Mouse (Mus musculus) kidney, adult 8-10 months (tissue): Measurements from ENCODE around the gene Nhej1.
A peak's percentile ranks its signal among the peaks of the same experiment; 100 is the strongest.

Experiments used
- DNase-seq, 2 experiments: peaks; one replicate each; pipeline ENCODE4 v3.0.0; 2022

The Nhej1 gene

DNA sequence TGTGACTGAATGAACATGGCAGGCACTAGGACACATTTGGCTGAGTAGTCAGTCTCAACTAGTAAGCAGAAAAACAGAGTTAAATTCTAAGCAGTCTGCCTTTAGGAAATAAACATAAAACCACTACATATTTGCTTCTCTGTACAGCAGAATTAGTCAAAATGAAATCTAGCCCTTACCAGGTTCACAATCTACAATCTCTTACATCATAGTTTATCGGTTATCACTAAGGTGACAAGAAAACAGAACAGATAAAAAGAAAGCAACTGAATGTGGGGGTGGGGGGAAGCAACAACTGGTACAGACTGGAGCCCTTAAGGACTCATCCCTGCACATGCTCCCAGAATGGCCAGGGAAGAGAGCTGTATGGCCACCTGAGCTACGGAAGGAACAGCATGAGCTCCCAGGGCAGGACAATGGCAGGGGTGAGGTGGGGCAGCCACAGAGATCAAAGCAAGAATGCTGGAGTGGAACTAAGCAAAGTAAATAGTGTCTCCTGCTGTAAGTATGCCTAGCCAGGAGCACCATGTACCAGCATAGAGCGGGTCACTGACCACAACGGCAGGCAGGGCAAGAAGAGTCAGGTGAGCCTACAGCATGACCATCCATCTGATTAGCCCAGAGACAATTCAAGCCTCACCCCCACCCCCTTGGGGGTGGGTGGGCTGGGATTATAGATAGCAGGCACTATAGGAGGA lies 153.5 kb downstream of the Nhej1 start:
- peak; percentile 40 to 45 for DNase-seq

- DNase-seq = peak in 1 of 2 experiments; percentile 44
Observed at GRCm38 (mm10) chr1:74967962-74968580, 156.9 kb downstream of the Nhej1 start.

- peak; percentile 74 to 90 for DNase-seq
Observed at GRCm38 (mm10) chr1:74964494-74965215, 160.3 kb downstream of the Nhej1 start.

DNA sequence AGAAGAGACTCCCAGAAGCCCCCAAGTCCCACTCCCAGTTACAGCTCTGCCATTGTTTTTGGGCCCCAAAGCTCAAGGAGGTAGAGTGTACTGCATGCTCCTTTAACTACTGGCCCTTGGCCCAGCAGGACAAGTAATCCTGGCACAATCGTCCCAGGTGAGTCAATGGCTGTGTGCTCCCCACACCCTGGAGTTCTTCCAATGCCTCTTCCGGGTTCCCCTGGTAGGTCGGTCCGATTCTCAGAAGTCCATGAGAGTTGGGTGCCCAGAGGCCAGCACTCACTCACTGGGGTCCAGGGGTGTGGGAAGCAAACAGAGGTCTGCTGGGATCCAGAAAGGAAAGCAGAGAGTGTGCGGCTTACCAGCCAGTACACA lies 162.2 kb downstream of the Nhej1 start:
- DNase-seq = peak in 1 of 2 experiments; percentile 34

GRCm38 (mm10) chr1:74962126-74962852 lies 162.7 kb downstream of the Nhej1 start:
- no peak for DNase-seq

DNA sequence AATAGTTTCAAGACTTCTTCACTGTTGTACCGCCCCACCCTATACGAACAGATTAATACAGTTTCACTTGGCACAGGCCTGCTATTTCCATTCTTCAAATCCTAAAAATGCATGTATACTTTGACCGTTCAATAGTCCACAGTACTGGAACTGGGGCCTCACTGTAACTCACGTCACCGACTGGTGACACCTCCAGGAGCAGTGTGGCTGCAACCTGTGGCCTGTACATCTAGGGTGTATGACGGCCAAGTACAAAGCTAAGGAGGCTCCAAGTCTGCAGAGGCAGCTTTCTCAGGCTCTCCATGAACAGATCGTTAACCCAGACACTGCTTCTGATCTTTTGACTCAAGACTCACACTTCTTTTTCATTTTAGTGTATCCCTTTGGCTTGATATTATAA lies 163.3 kb downstream of the Nhej1 start:
- DNase-seq = no peak

DNA sequence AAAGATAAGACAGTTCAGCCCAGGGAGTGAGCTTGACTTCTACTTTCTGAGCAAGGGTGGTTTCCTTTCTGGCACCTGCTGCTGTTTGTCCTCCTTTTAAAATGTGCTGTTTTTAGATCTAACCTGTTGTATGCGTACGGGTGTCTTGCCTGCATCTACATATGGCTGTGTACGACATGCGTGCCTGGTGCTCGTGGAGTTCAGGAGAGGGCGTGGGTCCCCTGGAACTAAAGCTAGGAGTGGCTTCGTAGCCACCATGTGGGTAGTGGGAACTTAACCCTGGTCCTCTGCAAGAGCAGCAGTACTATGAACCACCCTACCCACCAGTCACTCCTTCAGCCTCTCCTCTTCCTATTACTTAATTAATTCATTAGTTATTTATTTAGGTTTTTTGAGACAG lies 164.9 kb downstream of the Nhej1 start:
- no peak for DNase-seq

DNA sequence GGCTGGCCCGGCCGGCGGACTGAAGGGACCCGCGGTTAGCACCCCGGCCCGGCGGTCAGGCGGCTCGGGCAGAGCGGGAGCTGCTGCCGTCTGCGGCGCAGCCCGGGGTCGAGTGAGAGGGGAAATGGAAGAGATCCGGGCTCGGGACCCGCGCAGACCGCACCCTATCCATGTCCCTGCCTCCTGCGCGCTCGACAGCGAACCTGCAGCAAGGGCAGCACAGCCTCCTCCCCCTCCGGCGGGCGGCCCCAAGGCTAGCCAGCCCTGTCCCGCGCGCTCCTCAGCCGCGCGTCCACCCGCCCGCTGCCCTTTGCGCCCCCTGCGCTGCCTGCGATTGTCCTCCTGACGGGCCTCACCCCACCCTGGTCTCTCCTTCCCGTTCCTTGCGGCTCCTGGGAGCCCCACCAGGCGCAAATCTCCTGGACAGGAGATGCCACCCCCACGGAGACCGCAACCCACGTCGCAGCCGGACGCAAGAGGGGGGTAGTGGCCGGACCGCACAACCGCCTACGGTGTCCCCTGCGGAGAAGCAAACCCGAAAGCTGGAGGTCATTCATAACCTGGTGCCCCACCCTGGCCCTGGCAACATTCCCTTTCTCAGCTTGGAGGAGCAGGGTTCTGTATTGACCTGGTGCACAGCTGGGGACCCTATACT lies 173.3 kb downstream of the Nhej1 start, which contains the start of gene Ihh:
TSS of gene Ihh (minus strand) at position 117 of the 655 bp plus-strand sequence.
- peak; percentile 71 to 72 for DNase-seq

DNA sequence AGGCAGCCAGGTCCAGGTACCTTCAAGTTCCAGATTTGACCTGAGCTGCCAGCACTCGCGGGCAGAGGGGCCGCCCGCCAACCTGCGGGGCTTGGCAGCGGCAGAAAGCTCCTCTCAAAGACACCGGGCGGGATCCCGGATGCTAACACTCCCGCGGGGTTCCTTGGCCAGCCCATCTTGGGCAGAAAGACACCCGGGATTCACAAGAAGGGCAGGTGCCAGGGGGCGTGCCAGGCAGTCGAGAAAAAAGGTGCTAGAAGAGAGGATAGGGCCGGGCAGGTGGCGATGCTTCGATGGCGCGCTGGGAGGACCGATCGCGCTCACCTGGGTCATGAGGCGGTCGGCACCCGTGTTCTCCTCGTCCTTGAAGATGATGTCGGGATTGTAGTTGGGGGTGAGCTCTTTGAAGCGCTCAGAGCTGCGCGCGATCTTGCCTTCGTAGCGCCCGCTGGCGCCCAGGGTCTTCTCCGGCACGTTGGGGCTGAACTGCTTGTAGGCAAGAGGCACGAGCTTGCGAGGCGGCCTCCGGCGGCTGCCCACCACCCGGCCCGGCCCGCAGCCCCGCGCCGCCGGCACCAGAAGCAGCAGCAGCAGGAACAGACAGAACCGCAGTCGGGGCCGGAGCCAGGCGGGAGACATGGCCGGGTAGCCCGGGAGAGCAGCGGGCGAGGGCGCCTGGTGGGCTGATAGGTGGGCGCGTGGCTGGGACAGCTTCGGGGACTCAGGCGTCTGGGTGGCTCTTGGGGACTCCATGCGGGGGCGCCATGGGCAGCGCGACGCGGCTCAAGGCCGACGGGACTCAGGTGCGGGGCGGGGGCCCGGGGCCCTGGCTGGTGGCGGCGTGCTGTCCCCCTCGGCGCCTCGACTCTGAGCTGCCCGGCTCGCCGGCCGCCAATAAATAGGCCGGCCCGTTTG lies 174.2 kb downstream of the Nhej1 start:
- DNase-seq = peak; percentile 38 to 58

- no peak for DNase-seq
Observed at GRCm38 (mm10) chr1:74950066-74950465, 174.9 kb downstream of the Nhej1 start.

- DNase-seq = peak; percentile 90 to 92
Observed at GRCm38 (mm10) chr1:74949666-74950050, 175.3 kb downstream of the Nhej1 start.

DNA sequence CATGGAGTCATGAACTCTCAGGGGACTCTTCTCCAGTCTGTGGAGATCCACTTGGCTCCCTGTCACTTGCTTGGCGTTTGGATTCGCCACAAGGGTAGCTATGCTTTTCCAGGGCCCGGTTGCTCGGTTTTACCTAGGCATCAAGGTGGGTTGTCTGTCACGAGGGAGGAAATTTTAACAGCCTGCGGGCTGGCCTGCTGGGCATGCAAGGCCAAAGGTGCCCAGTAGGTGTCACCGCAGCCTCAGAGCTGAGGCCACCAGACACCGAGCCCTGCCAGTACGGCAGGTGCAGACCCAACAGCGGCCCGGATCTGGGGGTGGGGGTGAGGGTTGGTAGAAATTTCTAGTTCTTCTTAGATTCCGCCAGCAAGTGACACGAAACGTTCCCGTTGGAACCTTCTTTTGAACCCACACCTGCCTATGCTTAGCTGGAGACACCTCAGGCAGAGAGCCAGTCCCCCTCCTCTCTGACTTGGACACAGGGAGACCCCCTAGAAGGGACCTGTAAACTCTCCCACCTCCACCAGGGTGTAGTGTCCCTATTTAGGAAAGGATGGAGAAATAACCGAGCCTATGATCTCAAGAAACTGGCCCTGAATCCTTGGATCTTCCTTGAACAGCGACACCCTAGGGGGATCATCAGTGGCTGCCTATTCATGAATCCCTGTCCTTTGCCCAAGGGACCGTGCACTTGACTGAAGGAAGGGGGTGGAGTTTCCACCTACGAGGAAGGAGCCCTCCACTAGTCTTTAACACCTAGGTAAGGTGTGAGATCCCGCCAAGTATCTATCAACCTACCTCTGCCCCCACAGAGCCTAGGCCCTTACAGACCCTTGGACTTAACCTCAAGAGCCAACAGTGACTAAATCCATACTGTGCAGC lies 176.0 kb downstream of the Nhej1 start:
- DNase-seq = peak; percentile 61 to 83

DNA sequence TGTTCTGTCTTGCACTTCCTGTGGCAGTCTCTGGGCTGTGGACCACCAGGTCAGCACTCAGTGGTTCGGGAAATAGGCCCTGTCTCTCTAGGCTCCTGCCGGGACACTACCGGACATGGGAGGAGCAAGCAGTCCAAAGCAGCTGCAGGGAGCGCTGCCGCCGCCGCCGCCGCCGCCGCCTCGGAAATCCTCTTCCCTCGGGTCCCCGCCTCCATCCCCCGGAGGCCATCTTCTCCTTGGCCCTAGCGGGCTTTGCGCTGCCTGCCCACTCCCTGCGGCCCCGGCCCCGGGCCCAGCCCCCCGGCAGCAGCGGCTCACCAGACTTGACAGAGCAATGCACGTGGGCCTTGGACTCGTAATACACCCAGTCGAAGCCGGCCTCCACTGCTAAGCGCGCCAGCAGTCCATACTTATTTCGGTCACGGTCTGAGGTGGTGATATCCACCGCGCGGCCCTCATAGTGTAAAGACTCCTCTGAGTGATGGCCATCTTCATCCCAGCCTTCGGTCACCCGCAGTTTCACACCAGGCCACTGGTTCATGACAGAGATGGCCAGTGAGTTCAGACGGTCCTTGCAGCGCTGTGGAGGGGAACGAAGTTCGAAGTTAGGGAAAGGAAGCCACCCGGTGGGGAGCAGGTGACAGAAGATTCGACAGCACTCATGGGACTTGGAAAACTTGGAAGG lies 176.9 kb downstream of the Nhej1 start:
- peak in 1 of 2 experiments; percentile 47 for DNase-seq

- no peak for DNase-seq
Observed at GRCm38 (mm10) chr1:74941651-74942360, 183.2 kb downstream of the Nhej1 start.

DNA sequence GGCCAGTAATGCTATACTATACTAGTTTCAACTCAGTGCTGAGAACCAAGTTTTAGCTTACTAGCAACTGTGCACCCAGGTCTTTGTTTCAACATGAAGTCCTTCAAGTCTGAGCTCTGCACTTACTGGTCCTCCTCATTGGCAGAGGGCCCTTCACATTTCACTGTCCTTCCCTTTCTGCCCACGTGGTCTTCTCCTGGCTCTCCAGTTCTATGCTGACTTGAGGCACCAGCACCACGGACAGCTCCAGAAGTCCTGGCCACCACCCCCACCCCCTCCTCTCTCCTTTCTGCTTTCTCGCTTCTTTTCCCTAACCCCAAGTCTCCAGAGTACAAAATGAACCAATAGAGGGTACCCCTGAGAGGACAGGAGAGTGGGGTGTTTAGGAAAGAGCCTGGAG lies 185.2 kb downstream of the Nhej1 start:
- DNase-seq = no peak

DNA sequence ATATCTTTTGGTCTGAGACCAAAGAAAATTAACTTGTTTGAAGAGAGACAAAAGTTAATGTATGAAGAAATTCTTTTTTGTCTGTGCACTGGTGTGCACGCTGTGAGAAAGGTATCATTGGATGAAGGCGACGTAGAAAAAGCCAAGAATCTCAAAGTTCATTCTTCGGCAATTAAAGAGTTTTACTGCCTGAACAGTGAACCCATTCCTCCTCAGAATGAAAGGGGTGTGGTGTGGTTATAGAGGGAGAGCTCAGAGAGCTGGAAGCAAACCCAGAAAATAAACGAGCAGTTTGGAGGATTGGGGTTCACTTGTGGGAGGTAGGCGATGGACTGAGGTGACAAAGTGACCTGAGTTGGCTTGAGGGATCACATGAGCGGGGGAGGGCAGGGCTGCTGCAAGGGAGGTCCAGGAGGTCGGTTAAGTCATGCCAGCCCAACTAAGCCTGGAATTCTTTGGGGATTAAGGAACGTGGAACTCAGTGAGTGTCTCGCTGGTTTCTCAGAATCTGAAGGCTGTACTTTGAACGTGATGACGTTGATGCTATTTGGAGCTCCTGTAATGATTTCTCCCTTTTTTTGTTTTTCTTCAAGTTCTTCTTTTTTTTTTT lies 188.7 kb downstream of the Nhej1 start:
- DNase-seq = peak; percentile 84 to 88

GRCm38 (mm10) chr1:74935402-74935801 lies 189.6 kb downstream of the Nhej1 start, which contains the start of gene Cfap65:
Cfap65 (minus strand) TSS chr1:74935599.
- peak; percentile 65 to 84 for DNase-seq

GRCm38 (mm10) chr1:74927621-74928296 lies 197.2 kb downstream of the Nhej1 start:
- DNase-seq = no peak
